Mouse (Mus musculus) liver, embryonic 14.5 days (tissue): ENCODE data around the gene Lrrc38.

ENCODE experiments used
- CTCF ChIP-seq: IDR thresholded peaks from 2 replicates; pipeline ENCODE4 v1.5.1; 2016; ENCODE audit warnings: antibody characterized with exemption, low read depth, control low read depth
- EP300 ChIP-seq: IDR thresholded peaks from 2 replicates; pipeline ENCODE4 v1.6.1; 2016; ENCODE audit warnings: antibody characterized with exemption, low read depth

DNA sequence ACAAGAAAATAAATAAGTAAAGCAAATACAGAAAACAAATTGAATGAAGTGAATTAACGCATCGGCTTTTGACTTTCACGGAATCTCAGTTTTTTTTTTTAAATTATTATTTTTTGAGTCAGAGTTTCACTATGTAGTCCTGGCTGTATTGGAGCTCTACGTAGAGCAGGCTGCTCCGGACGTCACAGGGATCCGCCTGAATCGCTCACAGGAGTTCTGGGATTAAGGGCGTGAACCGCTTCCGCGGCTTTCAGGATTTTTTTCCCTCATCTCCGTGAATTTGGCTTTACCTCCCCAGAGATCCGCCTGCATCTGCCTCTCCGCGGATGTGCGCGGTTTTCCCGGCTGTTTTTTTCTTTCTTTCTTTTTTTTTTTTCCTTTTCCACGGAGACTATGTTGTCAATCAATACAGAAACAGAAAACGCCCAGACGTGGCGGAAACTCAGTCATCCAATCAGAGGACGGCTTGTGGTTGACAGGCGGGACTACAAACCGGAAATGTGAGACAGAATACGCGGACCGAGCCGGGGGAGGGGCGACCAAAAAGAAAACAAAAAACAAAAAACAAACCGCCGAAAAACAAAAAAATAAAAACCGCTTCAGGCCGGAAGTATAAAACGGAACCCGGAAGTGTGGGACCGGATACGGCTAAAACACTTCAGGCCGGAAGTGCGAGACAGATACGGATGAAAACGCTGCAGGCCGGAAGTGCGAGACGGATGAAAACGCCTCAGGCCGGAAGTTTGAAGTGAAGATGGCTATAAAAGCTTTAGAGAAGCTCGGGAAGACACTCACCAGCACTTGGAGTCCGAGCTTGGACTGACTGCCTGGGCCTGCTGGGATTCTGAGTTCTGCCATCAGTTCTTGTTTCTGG, 62.9 kb downstream of the Lrrc38 start, which contains the start of gene Pramef8:
- TF ChIP-seq CTCF (no peak), EP300 (peak; percentile 45; the same call in 1 of the 2 replicates)
